Mouse (Mus musculus) C2C12 (cell line): ENCODE measurements around the gene Acot7.

Experiments
- CTCF ChIP-seq: IDR thresholded peaks from one replicate; pipeline ENCODE4 v1.5.1; 2011; ENCODE audit not compliant: control insufficient read depth, insufficient read depth, insufficient read length
- MAX ChIP-seq: IDR thresholded peaks from one replicate; pipeline ENCODE4 v1.6.1; 2011; ENCODE audit warnings: mild to moderate bottlenecking, control low read depth
- USF1 ChIP-seq: IDR thresholded peaks from one replicate; pipeline ENCODE4 v1.6.1; 2011; ENCODE audit warnings: low read depth, mild to moderate bottlenecking, control low read depth, moderate library complexity

- TF ChIP-seq CTCF, result no peak
- no peak for TF ChIP-seq MAX
- no peak for TF ChIP-seq USF1
These were observed 129.6 kb downstream of the Acot7 start for GRCm38 (mm10) chr4:152307542-152307941.
